Mouse (Mus musculus): ENCODE results near the gene Gm5426. TPM values are rescaled to one million over a fixed set of nuclear protein-coding genes. Genes with fewer than 3 reads are reported as not detected.

Gm5426 gene
- total RNA-seq, 4 experiments from 2014 or later: not detected

Small RNAs within 50 kb of the gene (microRNA-seq; reads per million reads assigned to microRNA genes)
- gene Gm22913: 0 reads per million in 2 experiments

Other genes starting within 250 kb of the Gm5426 start
- 10 to 100 TPM; 26.1 to 47.8 (median 33.7) TPM for gene Eea1, start 196.0 kb upstream of the Gm5426 start, total RNA-seq (2022)

Data from adrenal gland, adult 8-10 months (tissue).